ENCODE assay signal across 16 mouse cellular contexts in the genomic region with DNA sequence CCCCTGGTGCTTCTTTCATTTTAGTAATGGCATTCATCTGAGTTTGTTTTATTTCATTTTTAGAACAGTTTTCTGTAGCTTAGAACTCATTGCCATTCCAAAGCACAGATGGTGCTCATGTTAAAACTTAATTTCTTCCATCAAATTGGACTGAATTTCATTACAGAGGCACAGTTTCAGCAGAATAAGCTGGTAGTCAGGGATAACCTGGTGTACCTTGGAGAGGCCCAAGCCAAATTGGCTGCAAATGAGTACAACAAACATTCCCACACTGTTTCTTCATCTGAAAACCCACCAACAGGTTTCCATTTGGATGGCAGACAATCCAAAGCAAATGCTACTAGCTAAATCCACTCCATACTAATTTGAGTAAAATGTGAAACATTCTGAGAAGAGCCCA.
A peak's percentile ranks its signal among the peaks of the same experiment; 100 is the strongest.
DNase-seq lines count a peak whose midpoint lies in the region; ATAC-seq and TF ChIP-seq lines count a peak whose summit lies in the region.
"Had no signal": no experiment of that assay in that cellular context is flagged by ENCODE, and none has a peak within 500 bp of the region (broad histone marks: within the 10 kb centered on the region; RNA-seq: fewer than 3 reads in every experiment).

No protein-coding gene starts in this region.

- H3K9ac ChIP-seq in forebrain, postnatal 0 days, result no peak overlapping the region
- H3K9ac ChIP-seq in forebrain, embryonic 13.5 days, result no peak overlapping the region
- H3K9ac ChIP-seq: limb, embryonic 13.5 days; liver, embryonic 14.5 days; midbrain, embryonic 13.5 days had no signal

- no peaks in the 10 kb centered on the region for H3K4me1 ChIP-seq in forebrain, postnatal 0 days (ENCODE audit: insufficient read depth)
- no peaks in the 10 kb centered on the region for H3K4me1 ChIP-seq in forebrain, embryonic 13.5 days
- H3K4me1 ChIP-seq: limb, embryonic 13.5 days; midbrain, embryonic 13.5 days had no signal

- no peaks in the 10 kb centered on the region for H3K36me3 ChIP-seq in forebrain, postnatal 0 days (ENCODE audit: insufficient read depth)
- H3K36me3 ChIP-seq in forebrain, embryonic 13.5 days (ENCODE audit: poor library complexity, severe bottlenecking), result no peaks in the 10 kb centered on the region
- H3K36me3 ChIP-seq: limb, embryonic 13.5 days; midbrain, embryonic 13.5 days had no signal

- ATAC-seq in forebrain, postnatal 0 days, result peak; percentile 91
- no peak; the same call in 1 of the 2 replicates for ATAC-seq in forebrain, embryonic 13.5 days
- ATAC-seq in frontal cortex, adult (ENCODE audit: low TSS enrichment), result peak; percentile 97
- ATAC-seq: midbrain, embryonic 13.5 days had no signal

- H3K4me3 ChIP-seq in forebrain, postnatal 0 days (ENCODE audit: low read depth, low read length), result no peak overlapping the region
- H3K4me3 ChIP-seq in forebrain, embryonic 13.5 days, result no peak overlapping the region
- H3K4me3 ChIP-seq: limb, embryonic 13.5 days; midbrain, embryonic 13.5 days had no signal

- H3K9me3 ChIP-seq in forebrain, postnatal 0 days (ENCODE audit: low read length), result no peaks in the 10 kb centered on the region
- no peaks in the 10 kb centered on the region for H3K9me3 ChIP-seq in forebrain, embryonic 13.5 days (replicated peaks)
- H3K9me3 ChIP-seq: limb, embryonic 13.5 days; midbrain, embryonic 13.5 days had no signal

- H3K27me3 ChIP-seq in forebrain, postnatal 0 days (ENCODE audit: insufficient read depth, low read length), result no peaks in the 10 kb centered on the region
- no peaks in the 10 kb centered on the region for H3K27me3 ChIP-seq in forebrain, embryonic 13.5 days
- H3K27me3 ChIP-seq: limb, embryonic 13.5 days; midbrain, embryonic 13.5 days had no signal

- no peak overlapping the region for H3K27ac ChIP-seq in forebrain, postnatal 0 days (ENCODE audit: low read depth, low read length)
- H3K27ac ChIP-seq in forebrain, embryonic 13.5 days, result no peak overlapping the region
- H3K27ac ChIP-seq: limb, embryonic 13.5 days; liver, embryonic 14.5 days; midbrain, embryonic 13.5 days had no signal

- H3K4me2 ChIP-seq in forebrain, postnatal 0 days (ENCODE audit: low read depth), result no peak overlapping the region
- no peak overlapping the region for H3K4me2 ChIP-seq in forebrain, embryonic 13.5 days
- H3K4me2 ChIP-seq: limb, embryonic 13.5 days; midbrain, embryonic 13.5 days had no signal

- peak; percentile 73 for DNase-seq in forebrain, postnatal 0 days
- DNase-seq in layer of hippocampus, adult 9-11 months, result peak; percentile 49
- DNase-seq in right cerebral cortex, postnatal 10 days (ENCODE audit: low spot score in 2 of 2), result peak; percentile 45 to 79
- no peak for DNase-seq in urinary bladder, postnatal 25 days (ENCODE audit: low spot score)
- no peak for DNase-seq in adrenal gland, adult (ENCODE audit: inconsistent age in 2 of 2, low spot score in 1 of 2)
- DNase-seq in kidney, postnatal 36 days, result no peak
- DNase-seq: adrenal gland, postnatal 36 days; cerebellum, postnatal 14 days; heart, adult 11 months; kidney, adult 8-10 months; kidney, postnatal 4 days had no signal

- TF ChIP-seq CTCF in forebrain, postnatal 0 days (IDR thresholded peaks at IDR 0.05; ENCODE audit: low read depth), result no peak

Comparison
In these comparisons a context has a peak if more than half of its experiments do, and no peak if none do; other contexts are left out.
1. DNase-seq: peak in forebrain, postnatal 0 days (single experiment), layer of hippocampus, adult 9-11 months (single experiment) and right cerebral cortex, postnatal 10 days (2 of 2); none in urinary bladder, postnatal 25 days (single experiment), adrenal gland, adult (0 of 2) and kidney, postnatal 36 days (0 of 2).